Mouse (Mus musculus) right cerebral cortex, postnatal 10 days (tissue): ENCODE results near the gene Parp4.

ENCODE experiments used
- DNase-seq, 2 experiments: peaks; one replicate each; pipeline ENCODE4 v3.0.0; 2021; ENCODE audit warnings: low spot score in 2 of 2

Gene Parp4

DNA sequence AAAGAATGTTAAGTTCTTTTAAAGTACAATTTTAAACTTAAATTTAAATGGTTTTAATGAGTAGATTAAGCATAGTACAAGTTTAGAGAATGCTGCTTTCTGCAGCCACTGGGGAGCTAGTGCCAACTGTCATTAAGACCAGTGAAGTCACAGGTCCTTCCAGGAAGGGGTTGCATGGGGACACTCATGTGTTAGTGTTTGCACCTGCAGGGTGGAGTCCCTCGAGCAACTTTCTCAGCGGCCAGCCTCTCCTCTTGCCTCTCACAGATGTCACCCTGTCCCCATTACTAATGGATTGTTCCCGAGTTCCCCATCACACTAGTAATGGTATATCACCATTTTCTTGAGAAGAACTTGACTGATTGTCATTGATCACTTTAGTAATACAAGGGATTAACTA lies 37.8 kb downstream of the Parp4 start:
- DNase-seq = no peak

DNA sequence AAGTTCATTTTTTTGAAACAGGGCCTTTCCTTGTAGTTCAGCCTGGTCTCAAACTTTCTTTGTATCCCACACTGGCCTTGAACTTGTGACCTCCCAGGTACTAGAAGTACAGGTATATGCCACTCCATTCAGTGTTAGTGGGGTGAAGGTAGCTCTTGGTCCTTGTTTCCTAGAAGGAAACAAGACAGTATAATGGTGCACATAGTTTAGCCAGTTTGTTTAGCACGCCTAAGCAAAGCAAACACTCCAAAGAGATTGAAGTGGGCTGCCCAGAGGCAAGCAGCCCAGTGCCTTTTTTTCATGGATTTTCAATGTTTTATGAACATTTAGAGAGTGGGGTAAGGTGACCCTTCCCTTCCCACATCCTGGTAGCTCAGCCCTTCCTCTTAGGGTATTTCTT lies 42.1 kb downstream of the Parp4 start:
- no peak for DNase-seq

GRCm38 (mm10) chr14:56620425-56620824 lies 45.0 kb downstream of the Parp4 start:
- DNase-seq = no peak

DNA sequence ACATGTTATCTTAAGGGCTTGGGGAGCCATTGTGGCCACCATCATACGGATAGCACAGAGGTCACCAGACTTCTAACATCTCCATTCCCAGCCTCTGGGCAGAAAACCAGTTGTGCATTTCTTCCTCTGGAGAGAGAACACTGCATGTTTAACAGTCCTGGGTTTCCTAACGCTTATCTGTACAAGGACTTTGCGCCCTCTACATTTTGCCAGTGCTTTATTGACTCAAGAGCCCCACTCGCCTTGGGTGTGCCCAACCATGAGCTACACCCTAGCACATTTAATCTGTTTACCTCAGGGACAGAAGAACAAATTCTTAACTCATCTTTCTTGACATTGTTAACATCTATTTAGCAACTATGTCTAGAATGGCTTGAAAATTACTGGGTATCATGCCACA lies 50.8 kb downstream of the Parp4 start:
- no peak for DNase-seq

GRCm38 (mm10) chr14:56628336-56628735 lies 52.9 kb downstream of the Parp4 start:
- DNase-seq = peak; percentile 70 to 77

DNA sequence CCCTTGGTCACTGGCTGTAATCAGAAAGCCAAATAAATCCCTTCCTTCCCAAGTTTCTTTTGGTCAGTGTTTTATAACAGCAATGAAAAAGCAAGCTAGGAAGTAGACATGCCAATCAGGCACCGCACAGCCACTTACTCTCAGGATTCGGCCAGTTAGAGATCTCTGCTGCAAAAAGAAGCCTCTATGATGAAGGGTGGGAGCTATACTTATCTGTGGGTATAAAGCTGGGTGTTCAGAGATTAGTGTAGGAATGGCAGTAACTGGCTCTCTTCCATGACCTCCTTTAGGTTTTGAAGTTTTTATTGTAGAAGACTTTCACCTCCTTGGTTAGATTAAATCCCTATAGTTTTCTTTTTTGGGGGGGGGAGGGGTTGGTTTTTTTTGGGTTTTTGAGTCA lies 55.7 kb downstream of the Parp4 start:
- no peak for DNase-seq

GRCm38 (mm10) chr14:56647206-56647605 lies 71.8 kb downstream of the Parp4 start:
- DNase-seq = peak in 1 of 2 experiments; percentile 24

DNA sequence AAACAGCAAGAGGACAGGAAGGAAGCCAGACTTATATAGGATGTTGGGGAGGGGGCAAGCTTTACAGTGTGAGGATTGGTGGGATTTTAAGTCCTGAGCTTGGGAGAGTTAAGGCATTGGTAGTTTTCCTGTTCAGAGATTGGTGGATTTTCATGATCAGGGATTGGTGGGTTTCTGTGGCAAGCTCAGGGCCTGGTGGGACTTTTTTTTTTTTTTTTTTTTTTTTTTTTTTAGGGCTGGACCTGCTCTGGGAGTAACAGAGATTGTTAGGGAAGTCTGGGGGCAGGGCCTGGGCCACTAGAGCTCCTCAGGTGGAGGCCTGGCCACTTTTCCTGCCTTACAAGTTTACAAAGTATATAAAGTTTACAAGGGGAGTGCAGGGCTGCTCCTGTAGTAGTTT lies 74.0 kb downstream of the Parp4 start:
- no peak for DNase-seq

DNA sequence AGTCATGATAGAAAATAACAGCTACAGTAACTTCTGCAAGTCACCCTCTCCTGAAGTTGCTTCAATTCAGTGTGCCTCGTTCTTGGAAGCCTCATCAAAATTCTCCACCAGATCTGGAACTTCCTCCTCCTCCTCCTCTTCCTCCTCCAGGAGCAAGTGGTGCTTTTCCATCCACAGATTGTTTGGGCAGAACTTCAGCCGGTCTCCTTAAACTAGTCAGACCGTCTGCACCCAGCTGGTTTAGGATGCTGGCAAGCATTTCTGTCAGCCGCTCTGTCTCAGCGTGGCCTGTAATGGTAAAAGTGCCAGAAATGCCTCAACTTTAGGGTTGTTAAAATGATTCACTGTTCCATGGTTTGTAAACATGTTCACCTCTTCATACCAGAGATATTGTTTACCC lies 90.2 kb downstream of the Parp4 start:
- no peak for DNase-seq

- no peak for DNase-seq
Measured at GRCm38 (mm10) chr14:56666909-56667308, 91.5 kb downstream of the Parp4 start.

DNA sequence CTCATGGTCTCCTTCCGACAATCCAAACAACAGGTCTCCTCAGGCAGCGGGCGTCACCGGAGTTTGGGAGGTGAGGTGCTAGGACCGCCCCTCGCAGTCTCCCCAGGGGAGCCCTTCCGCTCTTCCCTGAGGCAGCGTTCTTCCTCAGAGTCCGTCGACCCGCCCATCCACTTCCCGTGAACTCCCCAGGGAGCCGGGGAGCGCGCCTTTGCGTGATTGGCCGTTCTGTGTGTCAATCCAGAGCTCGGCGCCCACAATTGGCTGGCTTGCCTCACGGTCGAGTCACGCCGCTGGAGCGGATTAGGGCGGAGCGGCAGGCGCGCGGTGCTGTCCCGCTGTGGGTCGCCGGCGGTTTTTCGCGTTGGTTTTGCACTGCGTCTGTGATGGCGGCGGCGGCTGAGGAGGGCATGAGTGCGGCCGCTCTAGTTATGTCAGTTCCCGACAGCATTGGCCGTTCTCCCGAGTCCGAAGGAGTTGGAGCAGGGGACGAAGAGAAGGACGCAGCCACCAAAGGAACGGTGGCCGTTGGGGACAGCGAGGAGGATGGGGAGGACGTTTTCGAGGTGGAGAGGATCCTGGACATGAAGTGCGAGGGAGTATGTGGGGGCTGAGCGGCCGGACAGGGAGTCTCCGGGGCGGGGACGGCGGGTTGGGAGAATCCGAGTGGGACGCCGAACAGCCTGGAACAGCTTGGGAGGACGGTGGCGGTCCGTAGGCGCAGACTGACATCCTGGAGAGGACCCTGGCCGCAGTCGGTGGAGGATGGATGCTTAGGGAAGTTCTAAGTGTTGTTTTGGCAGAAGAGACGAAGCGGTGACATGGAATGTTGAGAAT lies 92.8 kb downstream of the Parp4 start, which contains the start of gene Mphosph8:
Gene Mphosph8, plus strand, starts transcription at position 280 of the 834 bp plus-strand sequence.
- peak; percentile 100 for DNase-seq

GRCm38 (mm10) chr14:56669046-56669620 lies 93.7 kb downstream of the Parp4 start:
- DNase-seq = no peak

DNA sequence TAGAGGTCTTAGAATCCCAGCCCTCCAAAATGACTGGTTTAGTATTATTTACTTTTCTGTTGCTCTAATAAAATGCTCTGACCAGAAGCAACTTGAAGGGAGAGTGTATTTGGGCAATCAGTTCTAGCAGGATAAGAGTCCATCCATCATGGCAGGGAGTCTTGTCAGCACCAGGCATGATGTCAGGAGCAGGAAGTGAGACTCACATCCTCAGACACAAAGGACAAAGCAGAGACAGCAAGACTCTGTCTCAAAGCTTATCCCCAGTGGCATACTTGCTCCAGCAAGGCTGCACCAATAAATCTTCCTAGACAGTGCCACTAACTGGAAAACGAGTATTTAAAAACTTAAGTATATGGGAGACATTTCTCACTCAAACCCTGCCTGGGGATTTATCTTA lies 110.0 kb downstream of the Parp4 start:
- no peak for DNase-seq

DNA sequence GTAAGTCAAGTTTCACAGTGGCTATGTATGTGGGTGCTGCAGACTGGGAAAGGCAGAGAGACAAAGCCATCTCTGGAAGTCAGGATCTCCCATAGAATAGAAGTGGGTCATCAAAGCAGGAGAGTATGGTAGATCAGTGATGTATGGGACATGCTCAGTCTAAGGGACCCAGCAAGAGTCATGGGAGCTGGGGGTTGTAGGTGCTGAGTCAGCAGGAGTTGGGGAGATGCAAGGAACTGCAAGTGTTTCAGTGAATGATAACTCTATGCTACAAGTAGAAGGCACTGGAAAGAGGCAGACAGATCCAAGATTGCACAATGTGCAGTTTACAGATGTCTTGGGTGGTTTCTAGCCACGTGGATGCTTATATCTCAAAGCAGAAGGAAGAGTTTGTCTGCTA lies 113.7 kb downstream of the Parp4 start:
- DNase-seq = no peak

GRCm38 (mm10) chr14:56689766-56690165 lies 114.3 kb downstream of the Parp4 start:
- no peak for DNase-seq

GRCm38 (mm10) chr14:56695495-56695894 lies 120.1 kb downstream of the Parp4 start:
- no peak for DNase-seq

- DNase-seq = no peak
Measured at GRCm38 (mm10) chr14:56697836-56698235, 122.4 kb downstream of the Parp4 start.

DNA sequence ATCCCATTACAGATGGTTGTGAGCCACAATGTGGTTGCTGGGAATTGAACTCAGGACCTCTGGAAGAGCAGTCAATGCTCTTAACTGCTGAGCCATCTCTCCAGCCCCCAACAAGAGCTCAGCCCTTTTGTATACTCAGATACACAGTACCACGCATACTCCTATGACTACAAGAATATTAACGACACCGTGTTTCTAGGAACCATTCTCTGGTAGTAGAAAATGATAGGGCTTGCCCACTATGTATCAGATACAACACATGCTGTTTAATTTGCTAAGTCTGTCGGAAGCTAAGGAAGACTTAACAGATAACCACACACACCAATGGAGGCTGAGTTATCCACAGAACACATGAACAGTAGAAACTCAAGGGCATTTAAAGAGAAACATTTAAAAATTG lies 127.2 kb downstream of the Parp4 start:
- DNase-seq = no peak

GRCm38 (mm10) chr14:56705687-56706086 lies 130.3 kb downstream of the Parp4 start:
- DNase-seq = no peak
